Mouse (Mus musculus) embryonic facial prominence, embryonic 12.5 days (tissue): ENCODE data around the gene Cldn11. TPM values are rescaled to one million over a fixed set of nuclear protein-coding genes. Genes with fewer than 3 reads are reported as not detected.
A peak's percentile ranks its signal among the peaks of the same experiment; 100 is the strongest.
"Not testable (repeated sequence)": the region's sequence is repeated elsewhere in the genome, so short reads cannot be mapped to it uniquely, and the experiment has no call there.

ENCODE experiments used
- ATAC-seq: fragments of 200-750 bp; cut with Nextera tagmentation; 2 replicates; pipeline ENCODE4 v1.8.0; 2017; ENCODE audit not compliant: insufficient number of reproducible peaks, insufficient read depth, low FRiP score, low TSS enrichment
- H3K27ac ChIP-seq: fragments of 300-500 bp; sonication (generic); 2 replicates; pipeline ENCODE4 v1.5.1; 2016; ENCODE audit warnings: mild to moderate bottlenecking
- H3K27me3 ChIP-seq: fragments of 300-500 bp; sonication (generic); 2 replicates; pipeline ENCODE4 v1.6.1; 2016; ENCODE audit warnings: mild to moderate bottlenecking, moderate library complexity
- H3K36me3 ChIP-seq: fragments of 300-500 bp; sonication (generic); 2 replicates; pipeline ENCODE4 v1.6.1; 2016; ENCODE audit warnings: mild to moderate bottlenecking
- H3K4me1 ChIP-seq: fragments of 300-500 bp; sonication (generic); 2 replicates; pipeline ENCODE4 v1.6.1; 2016
- H3K4me2 ChIP-seq: fragments of 300-500 bp; sonication (generic); replicated peaks from 2 replicates; pipeline ENCODE4 v1.6.1; 2016; ENCODE audit warnings: mild to moderate bottlenecking, moderate library complexity
- H3K4me3 ChIP-seq: fragments of 300-500 bp; sonication (generic); 2 replicates; pipeline ENCODE4 v1.5.1; 2016; ENCODE audit warnings: mild to moderate bottlenecking
- H3K9ac ChIP-seq: fragments of 300-500 bp; sonication (generic); 2 replicates; pipeline ENCODE4 v1.6.1; 2016; ENCODE audit warnings: mild to moderate bottlenecking, moderate library complexity
- H3K9me3 ChIP-seq: fragments of 300-500 bp; sonication (generic); 2 replicates; pipeline ENCODE4 v1.6.1; 2016; ENCODE audit warnings: mild to moderate bottlenecking, moderate library complexity
- WGBS: fragments of 180-500 bp; shearing (Covaris S2); methylation state at CpG from one replicate; pipeline ENCODE4 v1.1.7; 2016; 5-methylcytosine and 5-hydroxymethylcytosine counted together
- polyA plus RNA-seq: library from polyadenylated mRNA; unstranded; fragments of >200 nt; fragmentation: Nextera tagmentation; extraction: Ambion mirVana; gene quantifications from 2 replicates; pipeline ENCODE4 v1.2.1, GENCODE M21; 2016

Cldn11 gene
- polyA plus RNA-seq, 1 experiment from 2014 or later: 38.7 TPM

- Histone ChIP-seq H3K36me3 (no peaks in the 10 kb centered on the region), H3K4me2 (no peak overlapping the region), H3K9me3 (no peaks in the 10 kb centered on the region), H3K9ac (no peak overlapping the region), H3K4me3 (no peak overlapping the region), H3K27me3 (no peaks in the 10 kb centered on the region), H3K27ac (no peak overlapping the region), H3K4me1 (no peaks in the 10 kb centered on the region)
- no peak for ATAC-seq
- WGBS: 78% methylated on average over 8 of the region's 8 CpGs
These were observed 15.5 kb upstream of the Cldn11 start for GRCm38 (mm10) chr3:31134246-31134645.

- Histone ChIP-seq H3K9me3 (no peaks in the 10 kb centered on the region), H3K27me3 (no peaks in the 10 kb centered on the region), H3K27ac (0 out of 2 replicates have a peak overlapping the region, but pooled peaks have one; percentile 17), H3K9ac (no peak overlapping the region), H3K4me3 (no peak overlapping the region), H3K4me2 (no peak overlapping the region), H3K36me3 (no peaks in the 10 kb centered on the region), H3K4me1 (no peaks in the 10 kb centered on the region)
- ATAC-seq: no peak
- 50% methylated on average over 7 of the region's 7 CpGs for WGBS
These were observed 15.0 kb upstream of the Cldn11 start for GRCm38 (mm10) chr3:31134696-31135095.

- not testable (repeated sequence) for H3K27ac ChIP-seq, H3K9ac ChIP-seq, H3K27me3 ChIP-seq, ATAC-seq, H3K9me3 ChIP-seq, H3K36me3 ChIP-seq, H3K4me2 ChIP-seq, H3K4me3 ChIP-seq, H3K4me1 ChIP-seq
- WGBS: 77% methylated on average over 4 of the region's 4 CpGs
These were observed 13.1 kb upstream of the Cldn11 start for GRCm38 (mm10) chr3:31136591-31136990.

- Histone ChIP-seq H3K4me3 (no peak overlapping the region), H3K36me3 (no peaks in the 10 kb centered on the region), H3K9me3 (no peaks in the 10 kb centered on the region), H3K27ac (no peak overlapping the region), H3K27me3 (no peaks in the 10 kb centered on the region), H3K4me2 (no peak overlapping the region), H3K9ac (no peak overlapping the region), H3K4me1 (no peaks in the 10 kb centered on the region)
- ATAC-seq: no peak
- 55% methylated on average over 13 of the region's 13 CpGs for WGBS
These were observed 11.0 kb upstream of the Cldn11 start for GRCm38 (mm10) chr3:31138454-31139424.

DNA sequence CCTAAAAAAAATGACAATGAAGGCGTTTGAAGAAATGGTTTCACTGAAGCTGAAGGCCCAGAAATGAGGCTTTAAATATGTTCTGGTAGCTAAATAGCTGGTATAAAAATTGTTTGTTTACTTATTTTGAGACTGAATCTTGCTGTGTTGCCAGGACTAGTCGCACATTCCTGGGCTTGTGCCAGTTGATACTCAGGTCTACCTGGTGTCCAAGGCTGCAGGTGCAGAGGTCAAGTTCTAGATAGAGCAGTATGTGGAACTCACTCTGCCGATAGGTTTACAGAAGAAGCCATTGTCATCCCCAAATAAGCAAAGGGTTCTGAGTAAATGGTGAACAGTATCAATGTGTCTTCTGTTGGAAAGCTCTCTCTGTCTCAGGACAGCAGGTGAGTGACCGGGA is 8.1 kb upstream of the Cldn11 start:
- 83% methylated on average over 4 of the region's 4 CpGs for WGBS

DNA sequence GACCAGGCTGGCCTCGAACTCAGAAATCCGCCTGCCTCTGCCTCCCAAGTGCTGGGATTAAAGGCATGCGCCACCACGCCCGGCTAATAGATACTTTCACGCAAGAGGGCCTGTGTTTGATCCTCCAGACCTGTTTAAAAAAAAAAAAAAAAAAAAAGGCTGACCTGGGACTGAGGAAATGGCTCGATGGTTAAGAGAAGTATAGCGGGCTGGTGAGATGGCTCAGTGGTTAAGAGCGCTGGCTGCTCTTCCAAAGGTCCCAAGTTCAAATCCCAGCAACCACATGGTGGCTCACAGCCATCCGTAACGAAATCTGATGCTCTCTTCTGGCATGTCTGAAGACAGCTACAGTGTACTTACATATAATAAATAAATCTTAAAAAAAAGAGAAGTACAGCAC is 4.5 kb upstream of the Cldn11 start:
- H3K4me1 ChIP-seq, H3K9ac ChIP-seq, ATAC-seq, H3K27ac ChIP-seq, H3K36me3 ChIP-seq, H3K27me3 ChIP-seq, H3K9me3 ChIP-seq, H3K4me3 ChIP-seq: not testable (repeated sequence)
- 86% methylated on average over 11 of the region's 11 CpGs for WGBS
- H3K4me2 ChIP-seq: 0 out of 2 replicates have a peak overlapping the region, but pooled peaks have one; percentile 17

More for the DNA sequence above, 8.1 kb upstream of the Cldn11 start:
- ATAC-seq: no peak
- Histone ChIP-seq H3K4me3 (no peak overlapping the region), H3K27ac (no peak overlapping the region), H3K36me3 (no peaks in the 10 kb centered on the region), H3K9me3 (no peaks in the 10 kb centered on the region), H3K4me2 (no peak overlapping the region), H3K27me3 (no peaks in the 10 kb centered on the region), H3K9ac (no peak overlapping the region), H3K4me1 (no peaks in the 10 kb centered on the region)

- H3K4me3 ChIP-seq: no peak overlapping the region
- no peak overlapping the region for H3K27ac ChIP-seq
- H3K9ac ChIP-seq: no peak overlapping the region
- 0 out of 2 replicates have a peak overlapping the region, but pooled peaks have one; percentile 17 for H3K4me2 ChIP-seq
- ATAC-seq: peak; percentile 49; the same call in 1 of the 2 replicates
- peaks cover 7% of the 10 kb centered on the region for H3K27me3 ChIP-seq
- no peaks in the 10 kb centered on the region for H3K9me3 ChIP-seq
- H3K36me3 ChIP-seq: no peaks in the 10 kb centered on the region
- H3K4me1 ChIP-seq: no peaks in the 10 kb centered on the region
- WGBS: 11% methylated on average over 14 of the region's 14 CpGs
These were observed 4.0 kb upstream of the Cldn11 start for GRCm38 (mm10) chr3:31145641-31146290.

DNA sequence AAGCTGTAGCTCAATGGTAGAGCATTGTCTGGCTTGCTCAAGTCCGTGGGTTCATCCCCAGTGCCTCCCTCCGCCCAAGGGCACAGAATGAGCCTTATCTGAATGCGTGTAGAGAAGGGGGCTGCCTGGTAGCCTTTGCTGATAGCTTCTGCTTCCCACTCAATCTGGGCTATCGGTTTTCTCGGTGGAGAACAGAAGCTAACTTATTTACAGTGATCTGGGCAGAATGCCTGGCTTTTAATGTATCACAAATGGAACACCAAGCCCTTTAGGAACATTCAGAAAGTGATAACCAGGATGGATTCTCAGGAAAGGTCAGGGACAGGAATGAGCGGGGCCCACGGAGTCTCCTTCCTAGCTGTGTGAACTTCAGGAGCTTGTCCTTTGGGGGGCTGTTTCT is 1.1 kb upstream of the Cldn11 start:
- no peak overlapping the region for H3K27ac ChIP-seq
- H3K27me3 ChIP-seq: peaks cover 13% of the 10 kb centered on the region
- no peak for ATAC-seq
- H3K9me3 ChIP-seq: no peaks in the 10 kb centered on the region
- H3K36me3 ChIP-seq: no peaks in the 10 kb centered on the region
- 0 out of 2 replicates have a peak, but pooled peaks cover 6% of the 10 kb centered on the region for H3K4me1 ChIP-seq
- H3K4me2 ChIP-seq: no peak overlapping the region
- H3K4me3 ChIP-seq: no peak overlapping the region
- WGBS: 81% methylated on average over 7 of the region's 7 CpGs
- H3K9ac ChIP-seq: no peak overlapping the region

DNA sequence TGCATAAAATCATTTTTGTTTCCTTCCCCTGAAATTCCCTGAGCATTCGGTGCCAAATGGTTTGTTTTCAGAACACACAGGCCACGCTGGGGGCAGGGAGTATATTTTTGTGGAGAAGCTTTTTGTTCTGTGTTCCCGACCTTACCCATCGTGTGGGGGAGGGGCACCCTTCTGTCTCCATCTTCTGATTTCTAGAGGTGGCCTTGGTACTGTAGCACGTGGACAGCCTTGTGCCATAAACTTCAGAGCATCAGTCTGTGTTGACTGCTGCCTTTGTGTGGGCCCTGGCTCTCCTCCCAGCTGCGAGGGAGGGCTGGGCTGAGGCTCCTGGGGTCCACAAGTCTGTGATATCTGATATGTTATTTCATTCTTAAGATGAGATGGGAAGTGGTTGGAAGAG is 2.4 kb downstream of the Cldn11 start:
- Histone ChIP-seq H3K4me1 (peaks cover 14% of the 10 kb centered on the region; the same call in 1 of the 2 replicates), H3K36me3 (no peaks in the 10 kb centered on the region), H3K27ac (no peak overlapping the region), H3K27me3 (peaks cover 13% of the 10 kb centered on the region), H3K4me2 (no peak overlapping the region), H3K4me3 (no peak overlapping the region), H3K9ac (no peak overlapping the region), H3K9me3 (no peaks in the 10 kb centered on the region)
- 54% methylated on average over 6 of the region's 6 CpGs for WGBS
- ATAC-seq: no peak

GRCm38 (mm10) chr3:31156126-31156525 is 6.4 kb downstream of the Cldn11 start:
- Histone ChIP-seq H3K27me3 (0 out of 2 replicates have a peak, but pooled peaks cover 3% of the 10 kb centered on the region), H3K4me3 (no peak overlapping the region), H3K4me1 (peaks cover 15% of the 10 kb centered on the region), H3K9ac (no peak overlapping the region), H3K9me3 (no peaks in the 10 kb centered on the region), H3K27ac (0 out of 2 replicates have a peak overlapping the region, but pooled peaks have one; percentile 11), H3K4me2 (no peak overlapping the region), H3K36me3 (no peaks in the 10 kb centered on the region)
- 25% methylated on average over 3 of the region's 3 CpGs for WGBS
- no peak for ATAC-seq

- H3K9ac ChIP-seq: no peak overlapping the region
- no peak overlapping the region for H3K27ac ChIP-seq
- no peaks in the 10 kb centered on the region for H3K9me3 ChIP-seq
- H3K4me1 ChIP-seq: peaks cover 14% of the 10 kb centered on the region
- no peaks in the 10 kb centered on the region for H3K36me3 ChIP-seq
- no peak overlapping the region for H3K4me2 ChIP-seq
- H3K4me3 ChIP-seq: no peak overlapping the region
- WGBS: 76% methylated on average over 15 of the region's 15 CpGs
- H3K27me3 ChIP-seq: no peaks in the 10 kb centered on the region
- no peak for ATAC-seq
These were observed 8.1 kb downstream of the Cldn11 start for GRCm38 (mm10) chr3:31157776-31158175.

- H3K9ac ChIP-seq: no peak overlapping the region
- WGBS: 65% methylated on average over 10 of the region's 10 CpGs
- H3K4me3 ChIP-seq: no peak overlapping the region
- no peaks in the 10 kb centered on the region for H3K27me3 ChIP-seq
- ATAC-seq: no peak
- peaks cover 14% of the 10 kb centered on the region for H3K4me1 ChIP-seq
- H3K27ac ChIP-seq: no peak overlapping the region
- no peak overlapping the region for H3K4me2 ChIP-seq
- no peaks in the 10 kb centered on the region for H3K36me3 ChIP-seq
- no peaks in the 10 kb centered on the region for H3K9me3 ChIP-seq
These were observed 10.3 kb downstream of the Cldn11 start for GRCm38 (mm10) chr3:31160046-31160445.
